Mouse (Mus musculus): ENCODE measurements around the gene Tfdp2. TPM values are rescaled to one million over a fixed set of nuclear protein-coding genes. Genes with fewer than 3 reads are reported as not detected.
"Not testable (repeated sequence)": the region's sequence is repeated elsewhere in the genome, so short reads cannot be mapped to it uniquely, and the experiment has no call there.

The Tfdp2 gene
- polyA plus RNA-seq (2016; fragmentation: Nextera tagmentation; extraction: Ambion mirVana) = 56.9 and 58.2 TPM in 2 replicates

DNA sequence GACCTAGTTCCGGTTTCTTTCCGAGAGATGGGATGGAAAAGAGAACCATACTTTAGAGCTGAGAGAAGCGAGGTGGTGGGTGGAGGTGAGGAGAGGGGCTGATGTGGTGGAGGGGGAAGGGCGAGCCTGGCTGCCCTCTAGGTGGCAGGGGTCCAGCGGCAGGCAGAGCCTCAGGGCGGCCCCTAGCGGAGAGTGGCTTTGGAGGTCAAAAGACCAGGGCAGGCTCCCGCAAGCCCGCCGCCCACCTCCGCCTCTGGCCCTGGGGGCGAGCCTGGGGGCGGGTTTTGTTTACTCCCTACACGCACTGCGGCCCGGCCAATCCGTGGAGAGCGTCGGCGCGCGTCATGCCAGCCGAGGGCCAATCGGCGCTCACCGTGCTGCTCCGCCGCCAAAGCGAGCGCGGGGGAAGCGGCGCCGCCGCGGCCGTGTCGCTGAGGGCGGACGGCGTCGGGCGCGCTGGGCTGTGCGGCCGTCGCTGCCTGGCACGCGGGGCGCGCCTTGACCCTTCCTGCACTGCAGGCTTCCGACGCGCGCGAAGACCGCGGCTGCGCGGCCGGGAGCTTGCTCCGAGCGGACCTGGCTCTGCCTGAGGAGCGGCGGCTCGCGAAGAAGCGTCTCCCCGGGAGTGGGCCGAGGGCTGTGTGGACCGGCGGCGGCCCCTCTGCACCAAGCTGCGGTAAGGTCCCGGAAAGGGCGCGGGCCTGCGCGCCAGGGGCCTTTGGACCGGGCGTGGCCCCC lies at the start of gene Tfdp2:
Gene Tfdp2 (plus strand): TSS at position 391 of the 738 bp plus-strand sequence.
- Histone ChIP-seq H3K4me1 (peaks cover 12% of the 10 kb centered on the region), H3K9ac (peak within 1 kb of the TSS; percentile 86), H3K36me3 (no peaks in the 10 kb centered on the region), H3K4me2 (replicated peaks) (peak within 1 kb of the TSS; percentile 92), H3K27ac (peak within 1 kb of the TSS; percentile 79), H3K4me3 (peak within 1 kb of the TSS; percentile 89), H3K27me3 (no peaks in the 10 kb centered on the region), H3K9me3 (no peaks in the 10 kb centered on the region)
- WGBS = under 1% methylated on average over 61 of the region's 81 CpGs
- ATAC-seq (ENCODE audit: insufficient number of reproducible peaks, insufficient read depth, low FRiP score, low TSS enrichment) = peak; percentile 96

DNA sequence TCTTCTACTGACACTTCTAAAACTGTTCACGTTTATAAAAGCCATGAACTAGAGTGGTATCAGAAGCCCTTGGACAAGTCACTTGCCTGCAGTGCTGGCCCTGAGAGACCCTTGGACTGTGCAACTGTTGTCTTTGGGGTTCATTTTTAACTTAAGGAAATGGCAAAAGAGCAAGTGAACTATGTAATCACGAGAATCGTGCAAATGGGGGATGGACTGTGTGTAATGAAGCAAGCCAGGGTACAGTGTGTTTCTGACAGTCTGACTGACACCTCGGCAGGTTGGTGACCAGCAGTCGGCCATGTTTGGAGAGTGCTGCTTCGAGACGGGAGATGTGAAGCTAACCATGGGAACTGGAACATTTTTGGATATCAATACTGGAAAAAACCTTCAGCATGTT lies 43.3 kb upstream of the Tfdp2 start:
- 91% methylated on average over 7 of the region's 7 CpGs for WGBS
- Histone ChIP-seq H3K9me3 (no peaks in the 10 kb centered on the region), H3K9ac (no peak overlapping the region), H3K36me3 (0 out of 2 replicates have a peak, but pooled peaks cover under 1% of the 10 kb centered on the region), H3K4me1 (no peaks in the 10 kb centered on the region), H3K4me3 (no peak overlapping the region), H3K4me2 (replicated peaks) (no peak overlapping the region), H3K27me3 (no peaks in the 10 kb centered on the region), H3K27ac (no peak overlapping the region)
- ATAC-seq (ENCODE audit: insufficient number of reproducible peaks, insufficient read depth, low FRiP score, low TSS enrichment) = no peak

DNA sequence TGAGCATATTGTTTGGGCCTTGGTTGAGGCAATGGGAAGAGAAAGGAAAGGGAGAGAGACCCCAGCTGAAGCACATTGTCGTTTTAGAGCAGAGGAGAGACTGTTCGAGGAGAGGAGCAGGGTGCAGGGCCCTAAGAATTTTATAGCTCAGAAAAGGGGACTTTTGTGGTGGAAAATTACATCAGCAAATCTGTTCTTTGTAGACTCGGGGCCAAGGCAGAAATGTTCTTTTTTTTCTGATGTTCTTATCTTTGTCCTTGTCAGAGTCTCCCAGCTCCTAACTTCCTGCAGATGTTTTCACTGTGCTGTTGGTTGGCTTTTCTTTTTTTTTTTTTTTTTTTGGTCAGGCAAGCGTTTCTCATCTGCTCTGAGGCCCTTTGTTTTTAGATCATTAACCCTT lies 37.6 kb upstream of the Tfdp2 start:
- H3K36me3 ChIP-seq = peaks cover 10% of the 10 kb centered on the region; the same call in 1 of the 2 replicates
- H3K27ac ChIP-seq = 0 out of 2 replicates have a peak overlapping the region, but pooled peaks have one; percentile 23
- no peak overlapping the region for H3K9ac ChIP-seq
- H3K4me1 ChIP-seq = no peaks in the 10 kb centered on the region
- H3K9me3 ChIP-seq = no peaks in the 10 kb centered on the region
- no peaks in the 10 kb centered on the region for H3K27me3 ChIP-seq
- no peak overlapping the region for H3K4me2 ChIP-seq (replicated peaks)
- no peak overlapping the region for H3K4me3 ChIP-seq
- ATAC-seq (ENCODE audit: insufficient number of reproducible peaks, insufficient read depth, low FRiP score, low TSS enrichment) = no peak
- 26% methylated on average over 4 of the region's 4 CpGs for WGBS

DNA sequence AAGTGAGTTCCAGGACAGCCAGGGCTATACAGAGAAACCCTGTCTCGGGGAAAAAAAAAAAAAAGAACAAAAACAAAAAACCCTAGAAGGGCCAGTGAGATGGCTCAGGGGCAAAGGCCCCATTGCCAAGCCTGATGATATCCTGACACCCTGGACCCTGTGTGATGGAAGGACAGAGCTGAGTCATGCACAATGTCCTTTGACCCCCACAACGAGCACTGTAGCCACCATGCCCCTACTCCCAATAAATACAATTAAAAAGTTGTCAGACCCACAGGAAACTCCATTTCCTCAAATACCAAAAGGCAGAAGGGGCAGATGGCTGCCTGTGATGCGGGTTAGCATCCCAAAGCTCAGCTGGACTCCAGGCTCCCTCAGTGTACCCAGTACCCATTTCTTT lies 37.0 kb upstream of the Tfdp2 start:
- WGBS = 68% methylated on average over 3 of the region's 3 CpGs
- no peak overlapping the region for H3K9ac ChIP-seq
- no peak overlapping the region for H3K4me3 ChIP-seq
- no peaks in the 10 kb centered on the region for H3K4me1 ChIP-seq
- H3K27me3 ChIP-seq = no peaks in the 10 kb centered on the region
- ATAC-seq (ENCODE audit: insufficient number of reproducible peaks, insufficient read depth, low FRiP score, low TSS enrichment) = no peak
- H3K9me3 ChIP-seq = no peaks in the 10 kb centered on the region
- no peak overlapping the region for H3K27ac ChIP-seq
- peaks cover 10% of the 10 kb centered on the region; the same call in 1 of the 2 replicates for H3K36me3 ChIP-seq
- H3K4me2 ChIP-seq (replicated peaks) = no peak overlapping the region

DNA sequence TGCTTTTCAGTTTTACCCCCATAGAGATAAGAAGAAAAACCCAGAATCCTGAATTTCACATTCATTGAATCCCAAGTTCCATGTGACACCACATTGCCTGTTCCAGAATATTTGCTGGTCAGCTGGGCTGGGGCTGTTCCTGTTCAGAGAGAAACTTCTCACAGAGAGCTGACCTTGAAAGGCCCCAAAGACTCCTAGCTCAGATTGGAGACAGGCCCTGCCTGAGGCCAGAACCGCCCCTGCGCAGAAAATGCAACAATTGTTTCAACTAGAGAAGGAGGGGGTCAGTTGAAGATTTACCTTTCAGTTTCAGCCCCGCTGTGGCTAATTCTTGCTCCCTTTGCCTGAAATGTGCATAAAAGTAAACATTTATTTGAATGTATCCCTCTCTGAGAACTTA lies 35.3 kb upstream of the Tfdp2 start:
- no peak overlapping the region for H3K4me2 ChIP-seq (replicated peaks)
- H3K4me3 ChIP-seq = no peak overlapping the region
- no peak for ATAC-seq (ENCODE audit: insufficient number of reproducible peaks, insufficient read depth, low FRiP score, low TSS enrichment)
- peaks cover 10% of the 10 kb centered on the region; the same call in 1 of the 2 replicates for H3K36me3 ChIP-seq
- WGBS = 25% methylated on average over 3 of the region's 3 CpGs
- H3K9ac ChIP-seq = no peak overlapping the region
- 0 out of 2 replicates have a peak overlapping the region, but pooled peaks have one; percentile 18 for H3K27ac ChIP-seq
- H3K27me3 ChIP-seq = no peaks in the 10 kb centered on the region
- H3K9me3 ChIP-seq = no peaks in the 10 kb centered on the region
- H3K4me1 ChIP-seq = no peaks in the 10 kb centered on the region

DNA sequence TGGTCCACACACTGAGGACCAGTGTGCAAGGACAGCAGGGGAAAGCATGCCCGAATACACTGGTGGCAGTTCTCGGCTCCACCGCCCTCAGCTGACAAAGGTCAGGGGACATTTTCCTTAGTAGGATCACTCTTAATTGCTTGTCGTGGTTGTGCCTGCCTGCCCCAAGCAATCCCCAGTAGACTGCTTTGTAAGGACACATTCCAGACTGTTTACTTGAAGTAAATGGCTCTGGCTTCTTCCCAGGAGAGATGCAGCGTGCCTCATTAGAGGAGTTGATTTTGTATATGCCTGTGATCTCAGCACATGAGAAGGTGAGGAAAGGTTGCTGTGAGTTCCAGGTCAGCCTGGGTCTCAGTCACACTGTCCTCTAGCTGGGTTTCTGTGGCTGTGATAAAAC lies 33.7 kb upstream of the Tfdp2 start:
- no peaks in the 10 kb centered on the region for H3K4me1 ChIP-seq
- H3K9me3 ChIP-seq = no peaks in the 10 kb centered on the region
- peaks cover 10% of the 10 kb centered on the region; the same call in 1 of the 2 replicates for H3K36me3 ChIP-seq
- no peak for ATAC-seq (ENCODE audit: insufficient number of reproducible peaks, insufficient read depth, low FRiP score, low TSS enrichment)
- no peak overlapping the region for H3K4me2 ChIP-seq (replicated peaks)
- no peaks in the 10 kb centered on the region for H3K27me3 ChIP-seq
- no peak overlapping the region for H3K27ac ChIP-seq
- H3K4me3 ChIP-seq = no peak overlapping the region
- H3K9ac ChIP-seq = no peak overlapping the region
- 46% methylated on average over 5 of the region's 5 CpGs for WGBS

DNA sequence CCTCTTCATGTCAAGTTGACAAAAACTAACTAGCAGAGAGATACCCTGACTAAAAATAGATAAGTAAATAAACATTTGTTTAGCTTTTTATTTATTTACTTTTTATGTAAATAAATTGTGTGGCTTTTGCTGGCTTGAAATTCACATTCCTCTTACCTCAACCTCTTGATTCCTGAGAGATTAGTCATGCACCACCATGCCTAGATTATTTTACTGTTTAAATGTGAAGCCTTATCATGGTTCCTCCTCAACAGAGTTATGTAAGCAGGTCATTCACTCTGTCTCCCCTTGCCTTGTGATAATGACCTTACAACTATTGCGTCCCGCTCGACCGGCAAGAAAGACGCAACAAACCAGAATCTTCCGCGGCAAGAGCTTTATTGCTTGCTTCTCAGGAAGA lies 32.6 kb upstream of the Tfdp2 start:
- Histone ChIP-seq H3K4me3 (no peak overlapping the region), H3K4me1 (no peaks in the 10 kb centered on the region), H3K27ac (no peak overlapping the region), H3K36me3 (peaks cover 10% of the 10 kb centered on the region; the same call in 1 of the 2 replicates), H3K9me3 (no peaks in the 10 kb centered on the region), H3K27me3 (no peaks in the 10 kb centered on the region), H3K4me2 (replicated peaks) (no peak overlapping the region), H3K9ac (no peak overlapping the region)
- 96% methylated on average over 7 of the region's 7 CpGs for WGBS
- no peak for ATAC-seq (ENCODE audit: insufficient number of reproducible peaks, insufficient read depth, low FRiP score, low TSS enrichment)

DNA sequence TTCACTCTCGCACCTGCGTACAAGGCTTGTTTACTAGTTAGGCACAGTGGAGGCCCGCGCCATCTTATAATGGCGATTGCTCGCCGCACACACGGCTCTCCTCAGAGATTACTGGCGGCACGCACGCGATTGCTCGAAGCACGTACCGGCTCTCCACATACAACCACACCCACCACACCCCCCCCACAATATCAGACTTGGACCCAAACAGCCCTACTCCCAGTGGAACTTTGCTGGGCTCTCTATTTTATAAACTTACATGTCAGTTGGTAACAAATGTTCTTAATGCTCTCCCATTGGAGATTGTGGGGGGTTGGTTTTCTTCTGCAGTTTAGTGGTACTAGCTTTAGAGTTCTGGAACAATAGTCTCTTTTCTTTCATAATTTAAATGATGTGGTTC lies 32.1 kb upstream of the Tfdp2 start:
- not testable (repeated sequence) for H3K9me3 ChIP-seq; H3K36me3 ChIP-seq; H3K27ac ChIP-seq; H3K4me2 ChIP-seq (replicated peaks); H3K4me3 ChIP-seq; H3K9ac ChIP-seq; H3K27me3 ChIP-seq; ATAC-seq (ENCODE audit: insufficient number of reproducible peaks, insufficient read depth, low FRiP score, low TSS enrichment); H3K4me1 ChIP-seq
- 94% methylated on average over 15 of the region's 15 CpGs for WGBS

DNA sequence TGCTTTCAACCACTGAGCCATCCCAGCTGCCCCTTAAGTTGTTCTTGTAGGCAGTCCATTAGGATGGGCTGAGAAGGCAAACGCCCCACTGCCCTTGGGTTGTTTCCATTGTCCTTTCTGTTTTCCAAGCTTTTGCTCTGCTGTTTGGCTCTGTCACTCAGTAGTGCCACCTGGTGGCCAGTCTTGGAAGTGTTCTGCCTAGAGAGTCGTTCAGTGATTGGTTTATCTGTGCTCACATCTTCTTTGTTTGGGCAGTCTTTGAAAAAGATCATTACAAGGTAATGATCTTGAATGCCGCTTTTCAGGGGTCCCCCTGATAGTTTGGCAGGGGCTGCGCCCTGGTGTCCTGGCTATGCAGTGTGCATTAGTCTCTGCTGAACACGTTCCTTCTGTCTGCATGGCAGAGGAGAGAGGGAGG lies 28.9 kb upstream of the Tfdp2 start:
- Histone ChIP-seq H3K9me3 (no peaks in the 10 kb centered on the region), H3K27me3 (no peaks in the 10 kb centered on the region), H3K4me2 (replicated peaks) (no peak overlapping the region), H3K36me3 (peaks cover 9% of the 10 kb centered on the region; the same call in 1 of the 2 replicates), H3K4me1 (no peaks in the 10 kb centered on the region), H3K9ac (no peak overlapping the region), H3K27ac (no peak overlapping the region), H3K4me3 (no peak overlapping the region)
- WGBS = 24% methylated on average over 5 of the region's 5 CpGs
- no peak for ATAC-seq (ENCODE audit: insufficient number of reproducible peaks, insufficient read depth, low FRiP score, low TSS enrichment)

DNA sequence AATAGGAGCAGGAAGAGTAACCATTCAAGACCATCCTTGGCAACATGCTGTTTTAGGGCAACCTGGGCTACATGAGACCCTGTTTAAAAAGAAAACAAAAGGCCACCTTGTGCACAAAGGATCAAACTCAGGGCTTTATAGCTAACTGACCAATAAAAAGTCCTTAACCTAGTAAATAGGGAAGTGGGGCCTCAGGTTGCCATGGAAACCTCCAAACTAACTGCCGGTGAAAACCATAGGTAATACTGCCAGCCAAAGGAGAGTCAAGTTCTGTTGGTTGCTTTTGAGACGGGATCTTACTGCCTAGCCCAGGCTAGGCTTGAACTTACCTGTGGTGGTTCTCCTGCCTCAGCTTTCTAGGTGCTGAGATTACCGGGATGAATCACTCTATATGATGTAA lies 25.5 kb upstream of the Tfdp2 start:
- WGBS = 65% methylated on average over 3 of the region's 3 CpGs
- H3K4me2 ChIP-seq (replicated peaks) = no peak overlapping the region
- no peaks in the 10 kb centered on the region for H3K4me1 ChIP-seq
- H3K36me3 ChIP-seq = no peaks in the 10 kb centered on the region
- no peak overlapping the region for H3K9ac ChIP-seq
- no peaks in the 10 kb centered on the region for H3K27me3 ChIP-seq
- no peak for ATAC-seq (ENCODE audit: insufficient number of reproducible peaks, insufficient read depth, low FRiP score, low TSS enrichment)
- no peak overlapping the region for H3K27ac ChIP-seq
- no peaks in the 10 kb centered on the region for H3K9me3 ChIP-seq
- H3K4me3 ChIP-seq = no peak overlapping the region

DNA sequence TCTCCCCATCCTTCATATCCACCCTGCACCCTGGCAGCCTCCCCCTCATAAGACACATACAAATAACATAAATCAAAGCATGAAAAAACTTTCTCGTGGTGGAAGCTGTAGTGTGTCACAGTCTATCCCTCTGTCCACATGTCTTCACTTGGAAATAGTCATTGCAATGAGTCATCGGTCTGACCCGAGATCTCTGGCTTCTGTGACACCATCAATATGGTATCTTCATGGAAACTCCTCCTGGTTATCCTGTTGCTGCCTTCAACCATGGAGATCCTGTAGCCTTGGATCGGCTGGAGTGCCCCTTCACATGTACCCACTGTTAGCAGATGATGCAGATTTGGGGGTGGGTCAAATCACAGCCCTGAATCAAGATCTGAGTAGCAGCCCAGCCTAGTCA lies 11.2 kb upstream of the Tfdp2 start:
- H3K9me3 ChIP-seq = no peaks in the 10 kb centered on the region
- WGBS = 85% methylated on average over 4 of the region's 4 CpGs
- no peak for ATAC-seq (ENCODE audit: insufficient number of reproducible peaks, insufficient read depth, low FRiP score, low TSS enrichment)
- no peak overlapping the region for H3K9ac ChIP-seq
- H3K36me3 ChIP-seq = no peaks in the 10 kb centered on the region
- H3K4me2 ChIP-seq (replicated peaks) = no peak overlapping the region
- no peak overlapping the region for H3K4me3 ChIP-seq
- H3K27me3 ChIP-seq = no peaks in the 10 kb centered on the region
- H3K4me1 ChIP-seq = no peaks in the 10 kb centered on the region
- H3K27ac ChIP-seq = no peak overlapping the region

DNA sequence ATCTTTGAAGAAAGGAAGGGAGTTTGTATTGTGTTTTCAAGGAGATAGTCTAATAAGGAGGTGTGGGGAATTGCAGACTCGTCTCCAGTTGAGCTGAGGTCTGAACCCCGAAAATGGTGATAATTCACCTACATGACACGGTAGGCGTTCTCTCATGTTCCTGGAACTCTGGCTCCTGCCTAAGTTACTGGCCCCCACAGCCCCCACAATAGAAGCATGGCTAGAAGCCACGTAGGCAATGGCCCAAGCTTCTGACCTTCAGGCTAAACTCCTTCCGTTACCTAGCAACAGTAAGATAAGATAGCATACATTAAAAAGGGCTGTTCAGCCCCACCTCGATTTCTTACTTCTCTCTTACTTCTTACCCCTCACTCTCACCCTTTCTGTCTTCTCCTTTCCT lies 9.4 kb upstream of the Tfdp2 start:
- Histone ChIP-seq H3K9ac (no peak overlapping the region), H3K9me3 (no peaks in the 10 kb centered on the region), H3K27ac (no peak overlapping the region), H3K36me3 (no peaks in the 10 kb centered on the region), H3K4me2 (replicated peaks) (no peak overlapping the region), H3K27me3 (no peaks in the 10 kb centered on the region), H3K4me3 (no peak overlapping the region), H3K4me1 (no peaks in the 10 kb centered on the region)
- ATAC-seq (ENCODE audit: insufficient number of reproducible peaks, insufficient read depth, low FRiP score, low TSS enrichment) = no peak
- 79% methylated on average over 7 of the region's 7 CpGs for WGBS

All from embryonic facial prominence, embryonic 12.5 days (tissue).